Mouse (Mus musculus): ENCODE measurements around the gene Pdzrn3.

DNA sequence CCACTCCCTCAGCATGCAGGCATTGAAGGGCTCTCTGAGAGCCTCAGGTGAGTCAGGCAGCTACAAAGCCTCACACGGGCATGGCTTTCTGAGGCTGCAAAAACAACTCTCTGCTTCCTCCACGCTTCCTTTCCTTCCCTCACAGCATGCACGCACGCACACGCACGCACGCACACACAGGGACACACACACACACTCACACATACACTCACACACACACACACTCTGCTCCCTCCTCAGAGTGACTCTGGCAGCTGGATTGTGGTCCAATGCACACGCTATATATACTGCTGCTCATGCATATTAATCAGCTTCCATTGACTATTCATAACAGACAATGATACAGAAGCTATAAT is 178.8 kb downstream of the Pdzrn3 start:
- TF ChIP-seq CTCF (IDR thresholded peaks at IDR 0.05; ENCODE audit: borderline replicate concordance, insufficient read depth, low read depth, low read length) (no peak), POLR2A (IDR thresholded peaks at IDR 0.05; ENCODE audit: borderline replicate concordance, insufficient read depth, low read length) (no peak)
